Mouse (Mus musculus) T-helper 17 cell (primary cell): ENCODE results near the gene Med29.

ENCODE experiments used
- in situ Hi-C, 2 experiments: fragments of 300-600 bp; cut with MboI, MseI; formaldehyde crosslinking; loops; 1 replicate in 1 of 2; 2 replicates in 1 of 2; pipeline ENCODE4 v1.15.1; 2025; ENCODE audit warnings: high pct_unique_total_duplicates in 2 of 2

Gene Med29

DNA sequence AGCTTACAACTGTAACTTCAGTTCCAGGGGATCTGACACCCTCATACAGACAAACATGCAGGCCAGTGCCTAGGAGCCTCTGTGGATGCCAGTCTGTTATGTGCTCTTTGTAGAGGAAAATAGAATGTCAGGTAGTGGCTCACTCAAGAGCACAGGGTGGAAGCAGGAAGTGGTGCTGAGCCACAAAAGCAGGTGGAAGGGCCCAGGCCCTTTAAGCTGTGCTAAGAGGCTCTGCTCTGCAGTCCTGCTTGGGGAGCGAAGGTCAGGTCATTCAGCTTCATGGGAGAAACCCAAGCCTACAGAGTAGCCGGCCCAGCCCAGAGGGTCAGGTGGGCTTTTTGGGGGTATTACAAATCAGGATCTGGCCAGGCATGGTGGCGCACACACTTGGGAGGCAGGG is 37.3 kb downstream of the Med29 start:
- in situ Hi-C loops = no loop called here

- in situ Hi-C loops = no loop called here
These were observed 37.9 kb downstream of the Med29 start for GRCm38 (mm10) chr7:28354596-28354995.

GRCm38 (mm10) chr7:28354113-28354581 is 38.4 kb downstream of the Med29 start:
- in situ Hi-C loops = no loop called here

GRCm38 (mm10) chr7:28353267-28353666 is 39.2 kb downstream of the Med29 start:
- in situ Hi-C loops = no loop called here

GRCm38 (mm10) chr7:28351676-28352191 is 40.8 kb downstream of the Med29 start:
- in situ Hi-C loops = no loop called here

DNA sequence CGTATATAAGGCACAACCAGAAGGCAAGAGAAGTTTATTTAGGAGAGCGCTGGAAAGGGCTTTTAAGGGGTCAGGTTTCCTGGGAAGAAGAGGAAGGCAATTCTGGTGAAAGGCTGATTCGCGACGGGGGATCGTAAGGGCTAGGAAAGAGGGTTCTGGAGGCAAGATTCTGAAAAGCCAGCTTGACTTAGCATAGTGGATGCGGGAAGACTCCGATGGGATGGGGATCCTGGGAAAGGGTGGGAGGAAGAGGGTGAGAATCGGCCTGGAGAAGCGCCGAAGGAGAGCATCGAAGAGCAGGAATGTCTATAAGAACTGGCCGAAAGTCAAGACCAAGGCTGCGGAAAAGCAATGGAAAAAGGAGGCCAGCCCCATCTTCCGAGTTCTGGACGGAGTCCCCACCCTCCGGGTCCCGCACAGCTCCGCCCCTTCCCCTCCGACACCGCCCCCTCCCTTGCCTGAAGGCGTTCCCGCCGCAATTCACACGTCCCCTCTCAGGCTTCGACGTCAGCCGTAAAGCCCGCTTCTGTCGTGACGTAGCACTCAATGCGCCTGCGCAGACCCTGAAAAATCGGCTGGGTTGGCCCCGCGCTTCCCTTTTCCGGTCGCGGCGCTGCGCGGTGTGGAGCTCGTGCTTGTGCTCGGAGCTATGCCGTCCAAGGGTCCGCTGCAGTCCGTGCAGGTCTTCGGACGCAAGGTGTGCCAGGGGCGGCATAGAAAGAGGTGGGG is 42.2 kb downstream of the Med29 start, which contains the start of gene Rps16:
Rps16 (plus strand) TSS at position 498 of the 729 bp plus-strand sequence.
- in situ Hi-C loops = no loop called here

DNA sequence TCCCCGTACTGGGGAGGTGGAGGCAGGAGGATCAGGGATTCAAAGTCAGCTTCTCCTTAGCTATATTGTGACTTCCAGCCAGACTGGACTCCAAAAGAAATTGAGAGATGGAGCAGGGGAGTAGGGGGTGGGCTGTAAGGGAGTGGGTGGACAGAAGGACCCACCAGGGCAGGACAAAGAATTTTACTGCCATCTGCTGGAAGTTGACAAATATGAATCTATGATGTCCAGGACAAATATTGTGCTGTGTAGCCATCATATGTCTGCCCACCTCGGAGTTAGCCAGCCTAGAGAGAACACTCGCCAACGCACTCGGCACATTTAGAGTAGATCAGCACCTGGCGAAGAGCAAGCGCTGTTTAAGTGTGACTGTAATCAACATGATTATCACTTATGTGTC is 43.9 kb downstream of the Med29 start:
- in situ Hi-C loops = no loop called here

- in situ Hi-C loops = no loop called here
These were observed 44.8 kb downstream of the Med29 start for GRCm38 (mm10) chr7:28347746-28348145.

DNA sequence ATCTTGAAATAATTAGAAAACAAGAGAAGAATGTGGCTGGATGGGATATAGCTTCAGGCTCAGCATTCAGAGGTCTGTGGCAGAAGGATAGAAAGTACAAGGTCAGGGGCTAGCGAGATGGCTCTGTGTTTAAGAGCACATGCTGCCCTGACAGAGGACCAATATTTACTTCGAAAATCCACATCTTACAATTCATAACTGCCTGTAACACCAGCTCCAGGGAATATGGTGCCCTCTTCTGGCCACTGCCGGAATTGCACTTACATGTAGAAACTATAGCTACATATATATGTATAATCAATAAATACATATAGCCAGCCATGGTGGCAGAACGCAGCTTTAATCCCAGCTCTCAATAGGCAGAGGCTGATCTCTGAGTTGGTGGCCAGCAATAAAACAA is 47.9 kb downstream of the Med29 start:
- in situ Hi-C loops = no loop called here

DNA sequence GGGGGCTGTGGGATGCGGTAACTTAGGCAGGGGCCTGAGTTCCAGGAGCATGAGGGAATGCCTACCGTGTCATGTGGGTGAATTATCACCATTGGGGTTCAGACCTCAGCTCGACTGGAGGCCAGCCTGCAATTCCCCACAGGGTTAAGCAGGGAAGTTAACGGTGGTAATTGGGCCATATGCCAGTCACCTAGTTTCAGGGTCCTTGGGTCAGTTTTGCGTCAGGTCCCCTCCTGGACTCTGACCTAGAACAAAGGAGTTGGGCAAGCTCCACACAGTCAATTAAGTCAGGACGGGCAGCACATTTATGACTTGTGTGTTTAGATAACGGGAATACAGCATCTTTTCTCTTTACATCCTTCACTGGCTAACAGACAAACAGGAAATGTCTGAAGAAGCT is 51.1 kb downstream of the Med29 start:
- in situ Hi-C loops = no loop called here

- in situ Hi-C loops = no loop called here
These were observed 53.1 kb downstream of the Med29 start for GRCm38 (mm10) chr7:28339213-28339917.

GRCm38 (mm10) chr7:28338108-28338998 is 54.2 kb downstream of the Med29 start, which contains the start of gene Supt5:
TSS of gene Supt5 (minus strand) at chr7:28338746.
- in situ Hi-C loops = no loop called here
